Mouse (Mus musculus): ENCODE measurements around the gene Epha8.

Gene Epha8

DNA sequence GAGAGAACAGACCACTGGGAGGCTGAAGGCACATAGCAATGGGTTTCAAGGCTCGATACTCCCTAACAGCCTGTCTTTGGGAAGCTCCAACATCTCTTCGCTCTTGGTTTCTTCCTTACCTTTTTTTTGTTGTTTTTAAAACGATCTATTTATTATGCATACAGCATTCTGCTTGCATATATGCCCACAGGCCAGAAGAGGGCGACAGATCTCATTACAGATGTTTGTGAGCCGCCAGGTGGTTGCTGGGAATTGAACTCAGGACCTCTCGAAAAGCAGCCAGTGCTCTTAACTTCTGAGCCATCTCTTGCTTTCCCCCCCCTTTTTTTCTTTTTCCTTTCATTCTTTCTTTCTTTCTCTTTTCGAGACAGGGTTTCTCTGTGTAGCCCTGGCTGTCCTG lies 57.5 kb downstream of the Epha8 start:
- DNase-seq = no peak

- no peak for DNase-seq
Observed at GRCm38 (mm10) chr4:136898637-136899036, 58.0 kb downstream of the Epha8 start, which contains the start of gene C1qa. Gene C1qa (minus strand): TSS chr4:136898803.

- no peak for DNase-seq
Observed at GRCm38 (mm10) chr4:136898084-136898598, 58.5 kb downstream of the Epha8 start.

- DNase-seq = no peak
Observed at GRCm38 (mm10) chr4:136896461-136896860, 60.2 kb downstream of the Epha8 start.

DNA sequence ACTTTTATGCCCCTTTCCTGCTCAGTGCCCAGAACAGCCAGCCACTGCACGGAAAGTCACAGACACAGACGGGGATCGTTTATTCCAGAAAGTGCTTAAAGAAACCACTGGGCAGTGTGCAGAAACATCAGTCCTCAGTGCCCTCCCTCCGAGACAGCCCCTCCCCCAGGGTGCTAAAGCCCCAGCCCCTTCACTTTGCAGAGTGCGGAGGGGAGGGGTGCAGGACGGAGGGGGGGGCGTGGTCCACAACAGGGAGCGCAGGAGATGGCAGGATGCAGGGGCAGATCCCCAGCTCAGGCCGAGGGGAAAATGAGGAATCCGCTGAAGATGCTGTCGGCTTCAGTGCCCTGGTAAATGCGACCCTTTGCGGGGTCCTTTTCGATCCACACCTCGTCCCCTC lies 60.8 kb downstream of the Epha8 start:
- DNase-seq = no peak

- no peak for DNase-seq
Observed at GRCm38 (mm10) chr4:136894821-136895220, 61.8 kb downstream of the Epha8 start.

GRCm38 (mm10) chr4:136893691-136894543 lies 62.7 kb downstream of the Epha8 start:
- DNase-seq = peak; percentile 34

- DNase-seq = no peak
Observed at GRCm38 (mm10) chr4:136892811-136893210, 63.8 kb downstream of the Epha8 start, which contains the start of gene C1qc. Gene C1qc (minus strand): TSS chr4:136893065.

GRCm38 (mm10) chr4:136892371-136892770 lies 64.2 kb downstream of the Epha8 start:
- no peak for DNase-seq

DNA sequence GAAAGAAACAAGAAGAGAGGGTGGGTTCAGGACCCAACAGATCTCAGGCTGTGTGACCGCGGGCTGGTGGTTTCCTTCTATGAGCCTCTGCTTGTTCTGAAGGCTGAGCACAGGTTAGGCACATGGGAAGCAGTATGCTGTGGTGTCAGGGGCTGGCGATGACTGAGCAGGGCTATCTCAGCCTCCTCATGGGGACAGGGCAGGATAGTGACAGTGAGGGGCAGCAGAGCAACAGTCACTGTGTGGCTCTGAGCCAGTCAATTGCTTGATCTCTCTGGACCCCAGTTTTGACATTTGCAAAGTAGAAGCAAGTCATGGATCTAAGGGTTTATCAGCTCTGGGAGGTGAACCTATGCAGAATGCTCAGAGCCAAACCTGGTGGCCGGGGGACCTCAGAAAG lies 65.5 kb downstream of the Epha8 start:
- no peak for DNase-seq

DNA sequence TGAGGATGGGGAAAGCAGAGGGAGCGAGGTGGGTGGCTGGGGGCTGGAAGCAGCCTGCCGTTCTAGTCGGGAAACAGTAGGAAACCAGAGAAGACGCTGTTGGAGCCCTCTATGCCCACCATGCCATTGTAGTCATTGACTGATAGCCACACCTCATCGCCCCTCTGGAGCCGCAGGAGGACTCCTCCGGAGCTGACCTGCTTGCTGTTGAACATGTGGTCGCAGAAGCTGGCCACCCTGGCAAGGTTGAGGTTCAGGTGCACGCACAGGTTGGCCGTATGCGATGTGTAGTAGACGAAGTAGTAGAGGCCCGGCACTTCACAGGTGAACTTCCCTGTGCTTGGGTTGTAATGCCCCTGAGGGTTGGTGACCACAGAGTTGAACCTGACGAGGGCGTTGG lies 66.6 kb downstream of the Epha8 start:
- no peak for DNase-seq

GRCm38 (mm10) chr4:136887714-136888113 lies 68.9 kb downstream of the Epha8 start:
- DNase-seq = no peak

DNA sequence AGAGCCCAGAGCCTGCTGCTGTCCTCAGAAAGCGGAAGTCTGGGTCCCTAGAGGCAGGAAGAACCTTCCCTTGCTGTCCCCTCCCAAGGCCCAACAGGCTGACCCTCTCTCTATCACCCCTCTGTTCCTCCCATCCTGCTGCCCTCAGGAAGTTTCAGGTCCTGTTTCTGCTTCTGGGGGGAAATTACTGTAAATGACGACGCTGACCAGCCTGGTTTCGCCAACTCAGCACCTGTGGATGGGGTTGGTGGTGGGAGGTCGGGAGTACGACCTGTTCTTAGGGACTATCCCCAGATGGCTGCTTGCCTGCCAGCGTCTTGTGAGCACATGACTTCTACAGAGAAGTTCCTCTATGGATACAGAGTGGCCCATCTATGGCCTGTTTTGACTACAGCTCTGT lies 70.5 kb downstream of the Epha8 start, which contains the start of gene C1qb:
TSS of gene C1qb (minus strand) at position 87 of the 400 bp plus-strand sequence.
- no peak for DNase-seq

Data from right cerebral cortex, adult 18-20 months (tissue).